Mouse (Mus musculus) lung, postnatal 0 days (tissue): Measurements from ENCODE around the gene Pla2g3. TPM values are rescaled to one million over a fixed set of nuclear protein-coding genes. Genes with fewer than 3 reads are reported as not detected.
A peak's percentile ranks its signal among the peaks of the same experiment; 100 is the strongest.

Experiments used
- ATAC-seq: fragments of 200-750 bp; cut with Nextera tagmentation; 2 replicates; pipeline ENCODE4 v1.8.0; 2017; ENCODE audit warnings: moderate library complexity
- DNase-seq: peaks from one replicate; pipeline ENCODE4 v3.0.0-alpha.2; 2016; ENCODE audit warnings: low spot score
- H3K27ac ChIP-seq: fragments of 300-500 bp; sonication (generic); 2 replicates; pipeline ENCODE4 v1.5.1; 2014; ENCODE audit warnings: antibody characterized with exemption, mild to moderate bottlenecking, low read length, mixed read lengths
- H3K27me3 ChIP-seq: fragments of 300-500 bp; sonication (generic); replicated peaks from 2 replicates; pipeline ENCODE4 v1.6.1; 2014; ENCODE audit warnings: low read length, mixed read lengths; ENCODE audit not compliant: insufficient read depth
- H3K36me3 ChIP-seq: fragments of 300-500 bp; sonication (generic); 2 replicates; pipeline ENCODE4 v1.6.1; 2014; ENCODE audit warnings: low read length, mixed read lengths; ENCODE audit not compliant: insufficient read depth
- H3K4me1 ChIP-seq: fragments of 300-500 bp; sonication (generic); 2 replicates; pipeline ENCODE4 v1.6.1; 2014; ENCODE audit warnings: antibody characterized with exemption, low read depth, low read length, mixed read lengths; ENCODE audit not compliant: insufficient read depth
- H3K4me2 ChIP-seq: fragments of 300-500 bp; sonication (generic); replicated peaks from 2 replicates; pipeline ENCODE4 v1.6.1; 2014; ENCODE audit warnings: low read depth, mild to moderate bottlenecking, low read length, moderate library complexity, mixed read lengths
- H3K4me3 ChIP-seq: fragments of 300-500 bp; sonication (generic); 2 replicates; pipeline ENCODE4 v1.5.1; 2014; ENCODE audit warnings: low read depth, low read length
- H3K9ac ChIP-seq: fragments of 300-500 bp; sonication (generic); replicated peaks from 2 replicates; pipeline ENCODE4 v1.6.1; 2014; ENCODE audit warnings: low read depth, mild to moderate bottlenecking
- H3K9me3 ChIP-seq: fragments of 300-500 bp; sonication (generic); 2 replicates; pipeline ENCODE4 v1.6.1; 2016; ENCODE audit warnings: low read length, mixed read lengths
- CTCF ChIP-seq: IDR thresholded peaks from 2 replicates; pipeline ENCODE4 v1.5.1; 2016; ENCODE audit warnings: antibody characterized with exemption, mild to moderate bottlenecking
- EP300 ChIP-seq: IDR thresholded peaks from 2 replicates; pipeline ENCODE4 v1.6.1; 2016; ENCODE audit warnings: antibody characterized with exemption, mild to moderate bottlenecking, control low read depth
- WGBS: fragments of 180-500 bp; shearing (Covaris S2); extraction: QIAGEN DNeasy Blood & Tissue Kit; methylation state at CpG from one replicate; pipeline ENCODE4 v1.1.7; 2014; 5-methylcytosine and 5-hydroxymethylcytosine counted together
- polyA plus RNA-seq: library from polyadenylated mRNA; unstranded; fragments of >200 nt; fragmentation: Nextera tagmentation; extraction: Ambion mirVana; gene quantifications from 2 replicates; pipeline ENCODE4 v1.2.1, GENCODE M21; 2015

The Pla2g3 gene
- polyA plus RNA-seq, 1 experiment from 2014 or later, result 0.29 TPM

DNA sequence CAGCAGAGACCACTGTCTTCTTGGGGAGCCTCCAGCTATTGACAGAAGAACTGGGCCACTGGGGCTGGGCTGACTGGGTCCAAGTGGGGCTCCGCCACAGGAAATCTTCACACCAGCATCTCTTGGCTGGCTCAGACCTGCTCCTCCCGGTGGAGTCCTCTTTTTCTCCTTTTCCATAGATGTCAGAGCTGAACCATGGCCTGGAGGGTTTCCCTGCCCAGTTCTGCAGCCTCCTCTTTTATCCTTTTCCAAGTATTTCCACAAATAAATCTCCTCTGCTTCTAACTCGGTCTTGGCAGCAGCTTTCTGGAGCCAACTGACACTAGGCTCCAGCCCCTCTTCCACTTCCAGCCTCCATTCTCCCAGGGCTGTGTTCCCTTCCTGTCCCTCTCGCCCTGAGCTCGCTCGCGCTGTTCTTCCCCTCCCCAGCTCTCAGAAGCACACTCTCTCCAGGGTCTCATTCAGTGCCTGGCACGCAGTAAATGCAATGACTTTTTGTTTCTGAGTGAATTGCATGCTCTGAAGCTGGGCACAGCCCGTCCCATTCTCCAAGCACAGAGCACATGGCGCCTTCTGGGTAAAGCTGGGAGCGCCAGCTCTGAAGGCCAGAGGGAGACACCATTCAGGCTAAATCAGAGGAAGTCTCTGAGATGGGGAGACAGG lies 4.0 kb upstream of the Pla2g3 start:
- H3K4me1 ChIP-seq, result no peaks in the 10 kb centered on the region
- no peak for ATAC-seq
- DNase-seq, result no peak
- no peak overlapping the region for H3K27ac ChIP-seq
- no peak for TF ChIP-seq CTCF
- no peak overlapping the region for H3K9ac ChIP-seq
- H3K9me3 ChIP-seq, result no peaks in the 10 kb centered on the region
- H3K4me3 ChIP-seq, result no peak overlapping the region
- H3K4me2 ChIP-seq, result no peak overlapping the region
- WGBS, result 42% methylated on average over 11 of the region's 11 CpGs
- no peaks in the 10 kb centered on the region for H3K27me3 ChIP-seq
- no peaks in the 10 kb centered on the region for H3K36me3 ChIP-seq

GRCm38 (mm10) chr11:3486349-3486748 lies 1.7 kb upstream of the Pla2g3 start:
- Histone ChIP-seq H3K27ac (no peak overlapping the region), H3K4me2 (no peak overlapping the region), H3K4me1 (no peaks in the 10 kb centered on the region), H3K36me3 (no peaks in the 10 kb centered on the region), H3K9me3 (no peaks in the 10 kb centered on the region), H3K9ac (no peak overlapping the region), H3K27me3 (no peaks in the 10 kb centered on the region), H3K4me3 (no peak overlapping the region)
- 48% methylated on average over 7 of the region's 7 CpGs for WGBS
- TF ChIP-seq EP300 (no peak), CTCF (no peak)
- DNase-seq (peak; percentile 21), ATAC-seq (0 out of 2 replicates have a peak, but pooled peaks have one; percentile 43)

GRCm38 (mm10) chr11:3489036-3489435 lies 952 bp downstream of the Pla2g3 start:
- Histone ChIP-seq H3K9me3 (no peaks in the 10 kb centered on the region), H3K4me3 (no peak overlapping the region), H3K36me3 (no peaks in the 10 kb centered on the region), H3K9ac (no peak overlapping the region), H3K27ac (no peak overlapping the region), H3K4me1 (no peaks in the 10 kb centered on the region), H3K27me3 (no peaks in the 10 kb centered on the region), H3K4me2 (no peak overlapping the region)
- WGBS, result 58% methylated on average over 5 of the region's 5 CpGs
- DNase-seq (no peak), ATAC-seq (no peak)
- TF ChIP-seq CTCF, result no peak
- no peak for TF ChIP-seq EP300

GRCm38 (mm10) chr11:3492748-3493147 lies 4.7 kb downstream of the Pla2g3 start:
- no peak overlapping the region for H3K9ac ChIP-seq
- no peaks in the 10 kb centered on the region for H3K9me3 ChIP-seq
- no peaks in the 10 kb centered on the region for H3K4me1 ChIP-seq
- no peak for ATAC-seq
- WGBS, result 65% methylated on average over 4 of the region's 4 CpGs
- H3K27me3 ChIP-seq, result no peaks in the 10 kb centered on the region
- DNase-seq, result no peak
- H3K4me3 ChIP-seq, result no peak overlapping the region
- no peak overlapping the region for H3K27ac ChIP-seq
- TF ChIP-seq EP300, result no peak
- no peak for TF ChIP-seq CTCF
- no peak overlapping the region for H3K4me2 ChIP-seq
- H3K36me3 ChIP-seq, result no peaks in the 10 kb centered on the region

- no peak overlapping the region for H3K4me3 ChIP-seq
- no peak for TF ChIP-seq EP300
- TF ChIP-seq CTCF, result no peak
- H3K4me2 ChIP-seq, result no peak overlapping the region
- no peaks in the 10 kb centered on the region for H3K9me3 ChIP-seq
- no peaks in the 10 kb centered on the region for H3K36me3 ChIP-seq
- DNase-seq (no peak), ATAC-seq (no peak)
- H3K27ac ChIP-seq, result no peak overlapping the region
- H3K4me1 ChIP-seq, result no peaks in the 10 kb centered on the region
- WGBS, result 74% methylated on average over 17 of the region's 17 CpGs
- no peak overlapping the region for H3K9ac ChIP-seq
- no peaks in the 10 kb centered on the region for H3K27me3 ChIP-seq
Observed at GRCm38 (mm10) chr11:3494857-3495256, 6.8 kb downstream of the Pla2g3 start.

- WGBS, result 74% methylated on average over 14 of the region's 14 CpGs
- Histone ChIP-seq H3K4me3 (no peak overlapping the region), H3K27me3 (no peaks in the 10 kb centered on the region), H3K36me3 (no peaks in the 10 kb centered on the region), H3K9me3 (no peaks in the 10 kb centered on the region), H3K4me1 (no peaks in the 10 kb centered on the region), H3K27ac (no peak overlapping the region), H3K4me2 (no peak overlapping the region), H3K9ac (no peak overlapping the region)
- no peak for TF ChIP-seq EP300
- TF ChIP-seq CTCF, result no peak
- DNase-seq (no peak), ATAC-seq (no peak)
Observed at GRCm38 (mm10) chr11:3495496-3495895, 7.4 kb downstream of the Pla2g3 start.

GRCm38 (mm10) chr11:3496756-3497155 lies 8.7 kb downstream of the Pla2g3 start:
- no peaks in the 10 kb centered on the region for H3K4me1 ChIP-seq
- DNase-seq (peak; percentile 52), ATAC-seq (peak; percentile 35)
- no peak overlapping the region for H3K4me3 ChIP-seq
- H3K27ac ChIP-seq, result no peak overlapping the region
- no peaks in the 10 kb centered on the region for H3K36me3 ChIP-seq
- no peaks in the 10 kb centered on the region for H3K9me3 ChIP-seq
- no peak overlapping the region for H3K9ac ChIP-seq
- WGBS, result 42% methylated on average over 5 of the region's 5 CpGs
- no peak for TF ChIP-seq CTCF
- TF ChIP-seq EP300, result no peak
- H3K27me3 ChIP-seq, result no peaks in the 10 kb centered on the region
- H3K4me2 ChIP-seq, result no peak overlapping the region
